Mouse (Mus musculus) heart, postnatal 25 days (tissue): ENCODE measurements around the gene Henmt1. TPM values are rescaled to one million over a fixed set of nuclear protein-coding genes. Genes with fewer than 3 reads are reported as not detected.

ENCODE experiments used
- DNase-seq: peaks from one replicate; pipeline ENCODE4 v3.0.0; 2022; ENCODE audit warnings: low spot score
- intact Hi-C: fragments of 180-260 bp; cut with DNase I; formaldehyde crosslinking; loops from one replicate; pipeline ENCODE4 v1.15.1; 2025
- total RNA-seq, 2 experiments: library from RNA; stranded (reverse); gene quantifications; 2 replicates each; pipeline ENCODE4 v1.2.3; 2021

The Henmt1 gene
- not detected for total RNA-seq

DNA sequence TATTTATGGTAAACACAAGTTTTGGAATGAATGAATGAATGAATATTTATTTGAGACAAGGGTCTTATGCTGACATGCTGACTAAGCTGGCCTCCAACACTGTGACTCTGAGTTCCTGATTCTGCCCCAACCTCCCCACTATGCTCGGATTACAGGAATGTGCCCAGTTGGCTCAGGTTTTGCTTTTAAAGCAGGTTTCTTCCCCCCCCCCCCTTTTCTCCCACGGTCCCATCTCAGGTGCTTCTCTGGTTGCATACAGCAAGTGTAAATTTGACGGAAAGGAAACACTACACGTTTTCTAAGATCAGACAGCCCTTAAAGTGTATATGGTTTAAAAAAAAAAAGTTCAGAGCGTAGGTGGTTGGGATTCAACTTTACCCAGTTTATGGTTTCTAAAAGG is at the start of gene Henmt1:
Henmt1 (plus strand) TSS at position 301 of the 400 bp plus-strand sequence.
- DNase-seq, result no peak
- intact Hi-C loops, result no loop called here

DNA sequence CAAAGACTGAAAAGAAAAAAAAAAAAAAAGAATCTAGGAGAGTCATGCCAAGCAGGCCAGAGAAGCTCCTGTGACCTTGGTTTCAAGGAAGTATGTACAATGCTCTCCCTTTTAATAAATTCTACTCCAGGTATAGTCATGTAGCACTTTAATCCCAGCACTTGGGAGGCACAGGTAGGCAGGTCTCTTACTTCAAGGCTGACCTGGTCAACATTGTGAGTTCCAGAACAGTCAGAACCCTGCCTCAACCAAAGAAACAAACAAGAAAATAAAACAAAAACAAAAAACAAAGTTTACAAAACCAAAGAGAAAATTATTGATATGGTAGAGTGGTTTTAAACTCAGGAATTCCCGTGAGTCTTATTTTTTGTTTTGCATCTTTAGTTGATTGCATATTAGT is 49.8 kb upstream of the Henmt1 start, which contains the start of gene Fndc7:
Fndc7 (minus strand) TSS at position 101 of the 400 bp plus-strand sequence.
- intact Hi-C loops, result no loop called here
- DNase-seq, result no peak

DNA sequence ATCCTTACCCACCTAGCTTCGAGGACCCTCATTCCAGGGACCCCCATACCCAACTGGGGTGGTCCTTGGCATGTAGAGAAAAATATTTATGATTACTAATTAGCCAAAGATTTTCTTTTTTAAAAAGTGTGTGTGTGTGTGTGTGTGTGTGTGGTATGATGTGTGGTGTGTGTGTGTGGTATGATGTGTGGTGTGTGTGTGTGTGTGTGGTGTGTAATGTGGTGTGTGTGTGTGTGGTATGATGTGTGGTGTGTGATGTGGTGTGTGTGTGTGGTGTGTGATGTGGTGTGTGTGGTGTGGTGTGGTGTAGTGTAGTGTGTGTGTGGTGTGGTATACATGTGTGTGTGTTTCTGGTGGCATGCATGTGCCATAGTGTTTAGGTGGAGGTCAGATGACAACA is 47.6 kb upstream of the Henmt1 start:
- intact Hi-C loops, result no loop called here
- DNase-seq, result no peak

DNA sequence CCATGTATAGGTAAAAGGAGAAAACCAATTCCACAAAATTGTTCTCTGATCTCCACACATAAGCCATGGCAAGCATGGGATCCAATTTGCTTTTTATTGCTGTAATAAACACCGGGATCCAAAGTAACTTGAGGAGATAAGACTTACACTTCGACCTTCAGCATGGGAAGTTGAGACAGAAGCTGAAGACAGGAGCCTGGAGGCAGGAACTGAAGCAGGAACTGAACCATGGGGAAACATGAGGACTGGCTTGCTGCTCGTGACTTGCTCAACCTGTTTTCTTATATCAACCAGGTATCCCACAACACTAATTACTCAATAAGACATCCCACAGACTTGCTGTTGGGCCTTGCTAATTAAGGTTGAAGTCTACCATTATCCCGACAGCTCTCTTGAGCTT is 46.8 kb upstream of the Henmt1 start:
- no peak for DNase-seq
- intact Hi-C loops, result no loop called here

GRCm38 (mm10) chr3:108898640-108899039 is 41.0 kb upstream of the Henmt1 start:
- DNase-seq, result no peak
- intact Hi-C loops, result no loop called here

DNA sequence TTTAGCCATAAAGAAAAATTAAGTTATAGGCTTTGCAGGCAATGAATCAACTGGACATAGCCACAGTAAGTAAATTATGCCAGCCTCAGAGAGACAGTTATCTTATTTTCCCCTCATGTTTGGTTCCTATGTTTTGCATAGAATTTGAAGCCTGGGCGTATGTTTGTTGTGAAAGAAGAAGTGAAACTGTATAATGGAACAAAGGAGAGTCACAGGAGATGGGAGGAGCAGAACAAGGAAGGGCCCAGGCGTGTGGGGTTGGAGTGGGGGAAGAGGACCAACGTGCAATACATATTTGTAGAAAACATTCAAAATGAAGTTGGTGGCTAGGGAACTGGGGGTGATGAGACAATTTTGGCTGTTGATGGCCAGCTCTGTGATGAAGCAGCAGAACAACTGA is 39.5 kb upstream of the Henmt1 start:
- intact Hi-C loops, result no loop called here
- DNase-seq, result no peak

GRCm38 (mm10) chr3:108900681-108901080 is 39.0 kb upstream of the Henmt1 start:
- intact Hi-C loops, result no loop called here
- DNase-seq, result no peak

DNA sequence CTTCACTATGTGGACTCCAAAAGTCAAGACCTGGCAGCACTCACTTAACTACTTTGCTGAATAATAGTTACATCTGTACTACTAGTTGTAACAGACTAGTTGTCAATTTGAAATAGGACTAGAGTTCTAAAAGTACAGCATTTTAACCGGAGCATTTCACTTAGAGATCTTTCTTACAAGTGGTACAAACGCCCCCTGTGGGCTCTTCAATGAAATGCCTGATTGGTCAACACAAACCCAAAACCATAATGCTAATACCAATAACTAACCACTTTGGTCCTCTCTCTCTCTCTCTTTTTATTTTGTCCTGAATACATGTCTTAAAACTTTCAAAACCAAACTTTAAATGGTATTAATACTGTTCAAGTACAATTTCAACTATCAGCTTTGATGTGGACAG is 37.6 kb upstream of the Henmt1 start:
- intact Hi-C loops, result no loop called here
- DNase-seq, result no peak

GRCm38 (mm10) chr3:108902934-108903333 is 36.7 kb upstream of the Henmt1 start:
- no peak for DNase-seq
- intact Hi-C loops, result no loop called here

GRCm38 (mm10) chr3:108910303-108911080 is 29.2 kb upstream of the Henmt1 start:
- intact Hi-C loops, result loop anchor here (5.0 kb wide), 1 partner anchor 152 kb away; no protein-coding TSS in a partner anchor
- DNase-seq, result no peak

DNA sequence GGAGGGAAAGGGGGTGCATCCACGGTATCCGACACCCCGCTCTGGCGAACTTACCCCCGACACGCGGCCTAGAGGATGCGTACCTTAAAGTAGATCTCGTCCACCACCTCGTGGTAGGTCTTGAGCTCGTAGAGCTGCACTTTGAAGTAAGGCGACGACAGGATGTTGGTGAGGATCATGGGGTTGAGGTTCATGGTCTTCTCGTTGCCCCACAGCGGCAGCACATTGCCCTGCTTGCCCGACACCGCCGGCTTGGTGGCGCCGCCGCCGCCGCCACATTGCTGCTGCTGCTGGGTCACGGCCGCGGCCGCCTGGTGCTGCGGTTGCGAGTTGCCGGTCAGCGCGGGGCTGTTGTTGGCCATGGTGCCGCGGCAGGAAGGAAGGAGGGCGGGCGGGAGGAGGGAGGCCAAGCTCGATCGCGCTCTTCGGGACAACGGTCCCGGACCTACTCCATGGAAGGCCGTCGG is 28.6 kb upstream of the Henmt1 start:
- DNase-seq, result peak; percentile 37
- intact Hi-C loops, result loop anchor here (5.0 kb wide), 1 partner anchor 151 kb away; no protein-coding TSS in a partner anchor

GRCm38 (mm10) chr3:108911548-108912413 is 27.9 kb upstream of the Henmt1 start, which contains the start of gene Prpf38b:
TSS of gene Prpf38b (minus strand) at chr3:108911727.
- intact Hi-C loops, result loop anchor here (5.0 kb wide), 1 partner anchor 151 kb away; no protein-coding TSS in a partner anchor
- peak; percentile 91 for DNase-seq

GRCm38 (mm10) chr3:108915999-108916398 is 23.7 kb upstream of the Henmt1 start:
- DNase-seq, result no peak
- intact Hi-C loops, result no loop called here

- intact Hi-C loops, result no loop called here
- DNase-seq, result no peak
Observed at GRCm38 (mm10) chr3:108916857-108917256, 22.8 kb upstream of the Henmt1 start.

DNA sequence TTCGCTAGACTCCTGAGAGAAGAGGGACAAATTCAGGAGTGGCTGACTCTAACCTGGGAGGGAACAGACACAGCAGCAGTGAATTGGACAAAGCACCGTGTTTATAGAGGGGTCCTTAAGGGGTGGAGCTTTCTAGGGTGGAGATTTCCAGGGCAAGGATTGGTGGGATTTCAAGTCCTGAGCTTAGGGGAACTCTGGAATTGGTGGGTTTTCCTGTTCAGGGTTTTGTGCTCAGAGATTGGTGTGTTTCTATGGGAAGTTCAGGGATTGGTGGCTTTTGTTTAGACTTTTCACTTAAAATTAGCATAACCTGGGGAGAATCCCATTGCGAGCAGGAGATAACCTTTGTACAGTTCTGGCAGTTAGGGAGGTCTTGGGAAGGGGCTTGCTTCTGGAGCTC is 21.7 kb upstream of the Henmt1 start:
- DNase-seq, result no peak
- intact Hi-C loops, result no loop called here

DNA sequence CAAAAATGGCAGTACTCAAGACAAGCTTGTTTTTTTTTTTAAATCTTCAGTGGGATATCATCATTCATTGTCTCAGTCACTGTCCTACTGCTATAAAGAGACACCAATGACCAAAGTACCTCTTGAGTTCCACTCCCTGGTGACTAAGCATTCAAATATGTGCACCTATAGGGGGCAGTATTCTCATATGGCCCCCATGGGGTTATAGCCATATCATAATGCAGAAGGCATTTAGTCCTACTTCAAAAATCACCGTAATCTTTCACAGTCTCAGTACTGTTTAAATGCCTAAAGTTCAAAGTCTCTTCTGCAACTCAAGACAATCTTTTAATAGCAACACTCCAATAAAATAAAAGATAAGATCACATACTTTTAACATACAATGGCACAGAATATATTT is 20.8 kb upstream of the Henmt1 start:
- intact Hi-C loops, result no loop called here
- no peak for DNase-seq

DNA sequence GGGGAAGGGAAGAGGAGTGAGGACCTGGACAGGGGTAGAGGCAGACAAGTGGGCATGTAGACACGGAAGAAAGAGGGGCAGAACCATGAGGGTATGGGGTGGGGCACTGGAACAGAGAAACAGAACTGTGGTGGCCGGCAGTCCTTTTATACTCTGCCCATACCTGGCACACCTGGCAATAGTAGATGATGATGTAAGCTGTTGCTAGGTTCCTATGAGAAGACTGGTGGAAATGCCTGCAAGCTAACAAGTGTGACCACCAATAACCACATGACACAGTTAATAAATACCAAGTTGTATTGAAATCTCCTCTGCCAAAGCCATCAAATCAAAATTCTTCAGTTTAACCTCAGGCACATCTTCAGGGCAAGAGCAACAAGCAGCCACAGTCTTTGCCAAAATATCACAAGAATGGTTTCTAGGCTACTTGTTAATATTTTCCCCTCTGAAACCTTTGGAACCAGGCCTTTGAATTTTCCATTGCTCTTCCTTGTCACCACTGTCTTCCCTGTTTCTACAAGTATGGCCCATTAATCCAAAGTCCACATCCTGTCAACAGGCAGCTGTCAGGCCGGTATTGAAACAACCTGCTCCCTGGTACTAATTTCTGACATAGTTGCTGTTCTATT is 19.1 kb upstream of the Henmt1 start:
- intact Hi-C loops, result no loop called here
- no peak for DNase-seq

GRCm38 (mm10) chr3:108921822-108922221 is 17.9 kb upstream of the Henmt1 start:
- DNase-seq, result no peak
- intact Hi-C loops, result no loop called here

DNA sequence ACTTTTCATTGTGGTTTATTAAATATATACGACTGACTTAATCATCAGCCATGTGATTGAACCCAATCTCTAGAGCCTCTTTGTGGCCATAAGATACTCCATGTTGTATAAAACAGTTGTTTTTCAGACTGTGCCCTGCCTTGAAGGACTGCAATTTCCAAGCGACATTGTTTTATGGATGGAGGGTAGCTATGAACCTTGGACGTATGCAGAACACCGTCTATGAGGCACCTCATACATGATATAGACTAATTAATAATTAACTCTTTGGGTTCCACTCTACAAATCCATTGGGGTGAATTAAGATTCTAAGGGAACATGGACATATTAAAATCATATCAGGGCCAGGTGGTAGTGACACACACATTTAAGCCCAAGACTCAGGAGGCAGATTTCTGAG is 14.0 kb upstream of the Henmt1 start:
- intact Hi-C loops, result no loop called here
- DNase-seq, result no peak

GRCm38 (mm10) chr3:108926308-108926707 is 13.4 kb upstream of the Henmt1 start:
- DNase-seq, result no peak
- intact Hi-C loops, result no loop called here
